Mouse (Mus musculus): Measurements from ENCODE around the gene Phf24.

Gene Phf24

DNA sequence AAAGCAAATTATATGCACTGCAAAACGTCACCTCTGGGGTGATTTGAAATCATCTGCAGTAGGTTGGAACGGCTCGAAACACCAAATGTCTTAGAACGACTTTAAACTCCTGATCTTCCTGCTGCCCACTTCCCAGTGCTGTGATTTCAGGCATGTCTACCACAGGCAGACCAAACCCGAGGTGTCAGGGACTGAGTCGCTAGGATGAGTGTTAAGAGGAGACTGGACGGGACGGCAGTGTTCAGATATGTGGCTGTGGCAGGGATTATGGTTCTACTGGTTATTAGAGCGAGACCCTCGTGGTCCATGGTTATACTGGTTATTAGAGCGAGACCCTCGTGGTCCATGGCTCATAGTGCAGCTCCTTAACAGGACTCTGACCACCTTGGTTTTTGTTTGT, 1.1 kb upstream of the Phf24 start:
- no peak for DNase-seq (ENCODE audit: low spot score)

DNA sequence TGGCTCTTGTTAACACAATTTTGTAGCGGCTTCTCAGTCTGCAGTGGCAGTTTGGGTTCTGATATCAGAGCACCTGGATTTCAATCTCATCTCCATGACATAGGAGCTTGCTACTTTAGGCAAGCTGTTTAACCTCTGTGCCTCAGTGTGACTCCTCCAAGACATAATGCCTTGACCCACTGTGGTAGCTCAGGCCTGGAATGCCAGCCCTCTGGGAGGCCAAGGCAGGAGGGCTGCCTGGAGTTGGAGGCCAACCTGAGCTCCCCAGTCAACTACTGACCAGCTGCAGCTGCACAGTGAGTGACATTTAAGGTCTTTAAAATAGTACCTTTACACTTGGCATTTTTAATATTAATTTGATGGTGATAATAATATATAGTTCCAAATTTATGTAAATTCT, 494 bp upstream of the Phf24 start:
- no peak for DNase-seq (ENCODE audit: low spot score)

DNA sequence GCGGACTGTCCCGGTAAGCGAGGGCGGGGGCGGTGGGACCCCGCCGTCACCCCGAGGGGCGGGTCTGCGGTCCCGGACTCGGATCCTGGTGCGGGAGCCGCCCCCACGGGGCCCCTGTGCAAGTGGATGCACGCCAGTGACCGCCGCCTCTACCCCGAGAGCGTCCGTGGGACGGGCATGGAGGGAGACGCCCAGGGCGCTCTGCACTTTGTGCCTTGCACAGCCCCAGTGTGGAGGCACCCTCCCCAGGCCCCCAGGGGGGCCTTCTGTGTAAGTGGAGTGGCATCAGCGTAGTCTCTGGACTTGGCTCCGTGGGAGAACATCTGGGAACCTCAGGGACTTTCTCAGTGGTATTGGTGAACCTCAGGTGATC, 928 bp downstream of the Phf24 start:
- DNase-seq (ENCODE audit: low spot score): no peak

- no peak for DNase-seq (ENCODE audit: low spot score)
These were observed 4.3 kb downstream of the Phf24 start for GRCm38 (mm10) chr4:42920726-42921125.

DNA sequence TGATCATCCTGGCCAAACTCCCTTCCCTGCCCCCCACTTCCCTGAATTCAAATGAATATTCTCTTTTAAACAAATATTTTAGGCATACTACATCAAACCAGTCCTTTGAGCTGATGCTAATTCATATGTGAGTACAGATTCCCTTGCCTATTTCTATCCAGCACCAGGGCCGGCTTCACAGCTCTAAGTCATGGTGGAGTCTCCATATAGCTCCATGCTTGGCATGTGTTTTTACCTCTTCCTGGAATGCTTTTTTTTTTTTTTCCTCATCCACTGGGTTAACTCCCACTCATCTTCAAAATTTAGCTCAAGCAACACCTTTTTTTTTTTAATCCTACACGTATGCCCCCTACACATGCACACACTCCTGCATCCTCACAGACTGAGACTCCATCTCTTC, 5.1 kb downstream of the Phf24 start:
- DNase-seq (ENCODE audit: low spot score): no peak

DNA sequence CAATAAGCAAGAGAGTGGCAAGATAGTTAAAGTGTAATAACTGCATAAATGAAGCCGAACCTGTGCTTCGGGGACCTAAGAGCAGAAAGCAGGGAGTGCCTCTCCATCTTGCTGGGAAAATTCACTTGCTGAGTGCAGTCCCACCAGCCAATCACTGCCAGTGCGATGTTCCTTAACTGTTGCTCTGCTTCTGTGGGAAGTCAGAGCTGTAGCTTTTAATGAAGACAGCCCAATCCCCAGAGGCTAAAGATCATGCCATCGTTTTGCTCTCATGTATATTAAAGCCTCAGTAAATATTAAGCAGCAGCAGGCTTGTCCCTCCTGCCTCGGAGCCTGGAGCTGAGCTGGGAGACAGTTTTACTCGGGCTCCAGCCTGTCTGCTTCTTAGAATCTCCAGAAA, 5.6 kb downstream of the Phf24 start:
- DNase-seq (ENCODE audit: low spot score): no peak

- no peak for DNase-seq (ENCODE audit: low spot score)
These were observed 6.0 kb downstream of the Phf24 start for GRCm38 (mm10) chr4:42922461-42922860.

DNA sequence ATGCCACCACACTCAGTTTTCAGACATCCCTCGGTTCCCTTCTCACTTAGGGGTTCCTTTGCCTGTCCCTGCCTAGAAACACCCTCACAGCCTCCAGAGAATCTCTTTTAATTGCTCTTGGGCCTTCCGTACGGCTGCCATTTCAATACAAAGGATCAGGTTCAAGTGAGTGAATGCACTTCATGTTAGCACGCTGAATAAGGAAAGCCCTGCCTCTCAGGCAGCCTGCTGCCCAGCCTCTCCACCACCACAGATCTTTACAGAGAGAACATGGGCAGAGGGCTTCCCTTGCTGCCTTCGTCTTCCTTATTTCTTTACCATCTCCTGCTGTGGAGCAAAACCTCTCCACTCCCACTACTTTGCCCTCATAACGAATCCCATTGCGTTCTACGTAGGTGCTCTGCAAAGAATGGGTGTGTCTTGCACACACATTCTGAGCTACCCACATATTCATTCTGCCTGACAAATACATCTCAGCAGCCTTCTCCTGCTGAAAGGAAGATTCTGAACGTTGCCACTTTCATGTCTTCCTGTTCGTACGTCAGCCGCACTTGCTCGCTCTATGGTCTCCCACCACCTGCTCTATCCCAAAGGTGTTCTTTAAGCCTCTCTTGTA, 7.7 kb downstream of the Phf24 start:
- DNase-seq (ENCODE audit: low spot score): no peak

DNA sequence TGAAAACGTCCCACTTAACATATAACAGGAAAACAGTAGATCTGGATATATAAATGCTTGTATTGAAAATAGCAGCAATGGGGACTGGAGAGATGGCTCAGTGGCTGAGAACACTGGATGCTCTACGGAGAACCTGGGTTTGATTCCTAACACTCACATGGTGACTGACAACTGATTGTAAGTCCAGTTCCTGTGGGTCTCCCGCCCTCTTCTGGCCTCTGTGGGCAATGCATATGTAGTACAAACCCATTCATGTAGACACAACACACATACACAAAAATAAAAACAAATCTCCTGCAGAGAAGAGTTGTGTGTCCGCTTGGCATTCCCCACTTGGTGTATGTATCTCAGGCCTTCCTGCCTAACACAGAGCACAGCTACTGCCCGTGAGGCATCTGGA, 11.7 kb downstream of the Phf24 start:
- no peak for DNase-seq (ENCODE audit: low spot score)

- no peak for DNase-seq (ENCODE audit: low spot score)
These were observed 12.5 kb downstream of the Phf24 start for GRCm38 (mm10) chr4:42928952-42929351.

GRCm38 (mm10) chr4:42932229-42932969, 15.9 kb downstream of the Phf24 start:
- no peak for DNase-seq (ENCODE audit: low spot score)

- DNase-seq (ENCODE audit: low spot score): no peak
These were observed 17.2 kb downstream of the Phf24 start for GRCm38 (mm10) chr4:42933630-42934029.

DNA sequence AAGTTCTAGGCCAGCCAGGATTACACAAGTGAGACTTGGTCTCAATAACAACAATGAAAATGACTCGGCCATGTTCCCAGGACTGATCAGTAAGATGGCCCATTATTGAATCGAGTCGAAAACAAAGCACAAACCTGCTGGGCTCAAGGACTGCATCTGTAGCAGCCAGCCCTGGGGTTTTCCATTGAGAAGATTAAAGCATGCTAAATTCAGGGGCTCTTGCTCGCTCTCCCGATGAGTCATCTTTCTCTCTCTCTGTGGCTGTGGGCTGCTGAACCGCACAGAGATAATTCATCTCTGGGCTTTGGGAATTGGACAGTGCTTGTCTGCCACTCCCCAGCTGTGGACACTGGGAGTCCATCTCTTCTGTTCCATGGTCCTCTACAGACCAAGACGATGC, 24.9 kb downstream of the Phf24 start:
- DNase-seq (ENCODE audit: low spot score): no peak

- DNase-seq (ENCODE audit: low spot score): no peak
These were observed 26.9 kb downstream of the Phf24 start for GRCm38 (mm10) chr4:42943341-42943740.

DNA sequence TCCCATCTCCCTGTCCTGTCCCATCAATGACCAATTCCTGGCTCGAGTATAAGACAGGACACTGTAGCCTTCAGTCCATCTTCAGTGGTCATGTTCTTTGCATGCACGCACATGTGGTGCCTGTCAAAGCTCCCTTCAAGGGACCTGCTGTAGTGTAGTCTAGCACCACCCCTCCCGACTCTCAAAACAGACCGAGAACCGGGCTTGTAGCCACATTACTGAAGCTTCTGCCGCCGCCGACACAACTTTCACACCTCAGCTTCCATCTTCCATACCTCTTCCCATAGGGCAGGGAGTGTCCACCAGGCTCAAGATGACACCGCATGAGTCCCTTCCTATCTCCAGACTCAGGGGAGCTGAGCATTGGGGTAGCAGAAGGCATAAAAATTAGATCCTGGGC, 27.7 kb downstream of the Phf24 start:
- no peak for DNase-seq (ENCODE audit: low spot score)

DNA sequence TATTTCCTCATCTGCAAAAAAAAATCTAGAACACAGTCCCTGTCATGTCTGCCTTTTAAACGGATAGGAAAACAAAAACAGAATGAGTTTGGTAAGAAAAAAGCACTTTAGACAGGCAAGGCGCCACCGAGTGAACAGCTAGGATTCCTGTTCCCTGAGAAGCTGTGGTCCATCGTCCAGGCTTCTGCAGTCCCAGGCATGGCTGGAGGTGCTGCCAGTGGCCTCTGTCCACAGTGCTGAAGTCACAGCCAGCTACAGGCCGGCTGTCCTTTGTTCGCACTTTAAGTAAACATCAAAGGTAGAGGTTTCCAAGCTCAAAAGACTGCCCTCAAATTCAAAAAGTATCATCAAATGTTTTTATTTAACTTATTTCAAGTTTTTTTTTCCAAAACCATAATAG, 28.6 kb downstream of the Phf24 start:
- DNase-seq (ENCODE audit: low spot score): no peak

DNA sequence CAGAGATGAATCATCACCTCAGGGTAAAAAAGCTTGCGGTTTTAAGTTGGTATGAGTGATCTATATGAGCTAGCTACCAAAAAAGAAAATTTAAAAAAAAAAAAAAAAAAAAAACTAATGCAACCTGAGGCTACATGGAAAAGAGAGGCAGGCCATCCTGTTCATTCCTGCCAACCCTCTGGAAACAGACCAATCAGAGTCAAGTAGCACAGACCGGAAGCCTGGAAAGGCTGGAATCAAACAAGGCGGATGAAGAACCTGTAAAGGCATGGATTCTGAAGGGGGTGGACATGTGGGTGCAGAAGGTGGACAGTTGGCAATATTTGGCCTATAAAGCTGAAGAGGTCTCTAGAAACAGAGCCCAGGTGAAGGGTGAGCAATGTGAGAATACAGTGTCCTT, 29.0 kb downstream of the Phf24 start:
- no peak for DNase-seq (ENCODE audit: low spot score)

DNA sequence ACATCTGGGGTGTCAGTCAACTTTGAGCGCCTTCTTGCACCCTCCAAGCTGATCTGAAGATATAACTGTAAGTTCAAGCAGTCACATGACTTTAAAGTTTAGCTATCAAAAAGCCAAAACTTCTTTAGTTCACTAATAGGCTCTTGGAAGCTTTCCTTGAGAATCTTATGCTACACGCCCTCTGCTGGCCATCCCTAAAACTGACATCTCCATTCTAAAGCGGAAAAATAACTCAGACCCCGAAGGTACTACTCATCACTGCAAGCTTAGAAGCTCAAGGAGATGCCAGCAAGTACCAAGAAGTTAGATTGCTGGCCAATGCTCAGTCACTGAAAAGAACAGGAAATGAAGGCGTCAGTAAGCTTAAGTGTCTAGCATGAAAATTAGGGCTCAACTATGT, 29.5 kb downstream of the Phf24 start:
- DNase-seq (ENCODE audit: low spot score): peak; percentile 74

DNA sequence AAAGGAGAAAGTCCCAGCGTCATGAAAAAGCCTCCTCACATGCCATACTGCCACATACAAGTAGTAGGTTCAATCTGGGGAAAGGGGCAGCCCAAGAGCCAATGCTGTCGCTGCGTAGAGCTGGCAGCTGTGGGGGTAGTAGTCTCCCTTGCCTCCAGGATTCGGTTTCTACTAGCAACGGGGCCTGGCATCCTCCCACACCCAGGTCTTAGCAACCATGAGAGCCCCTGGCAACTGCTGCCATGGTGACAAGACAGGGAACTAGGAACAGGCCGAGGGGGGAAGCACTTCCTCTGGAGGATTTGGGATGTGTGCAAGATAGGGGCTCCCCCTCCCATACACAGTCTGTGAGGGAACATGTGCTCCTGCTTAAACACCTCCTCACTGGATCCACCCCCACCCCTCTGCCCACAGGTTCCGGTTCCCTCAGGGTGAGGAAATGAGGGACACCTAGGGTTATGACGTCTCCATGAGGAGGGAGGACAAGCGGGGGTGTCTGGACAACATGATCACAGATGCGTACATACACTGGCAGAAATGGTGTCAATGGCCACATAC, 30.4 kb downstream of the Phf24 start:
- DNase-seq (ENCODE audit: low spot score): peak; percentile 92

DNA sequence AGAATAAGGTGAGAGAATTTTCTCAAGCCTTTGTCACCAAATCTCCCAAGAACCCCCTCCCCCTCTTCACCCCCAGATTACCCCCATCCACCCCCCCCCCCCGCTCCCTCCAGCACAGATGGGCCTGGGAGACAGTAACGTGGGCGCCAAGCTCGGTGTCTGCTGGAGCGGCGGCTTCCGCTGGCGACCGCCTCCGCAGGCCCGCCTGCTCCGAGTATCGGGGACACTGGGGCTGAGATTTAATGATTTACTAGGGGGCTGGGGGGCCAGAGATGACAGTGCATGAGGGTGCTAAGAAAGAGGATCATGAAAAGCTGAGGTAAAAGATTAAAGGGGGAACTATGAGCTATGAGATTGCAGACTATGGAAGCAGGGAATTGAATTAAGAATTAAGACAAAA, 32.1 kb downstream of the Phf24 start:
- no peak for DNase-seq (ENCODE audit: low spot score)

- DNase-seq (ENCODE audit: low spot score): no peak
These were observed 32.7 kb downstream of the Phf24 start for GRCm38 (mm10) chr4:42949051-42949675.

GRCm38 (mm10) chr4:42949676-42950051, 33.2 kb downstream of the Phf24 start, which contains the start of gene Dnajb5:
Dnajb5 (plus strand) TSS chr4:42949814.
- DNase-seq (ENCODE audit: low spot score): peak; percentile 99

DNA sequence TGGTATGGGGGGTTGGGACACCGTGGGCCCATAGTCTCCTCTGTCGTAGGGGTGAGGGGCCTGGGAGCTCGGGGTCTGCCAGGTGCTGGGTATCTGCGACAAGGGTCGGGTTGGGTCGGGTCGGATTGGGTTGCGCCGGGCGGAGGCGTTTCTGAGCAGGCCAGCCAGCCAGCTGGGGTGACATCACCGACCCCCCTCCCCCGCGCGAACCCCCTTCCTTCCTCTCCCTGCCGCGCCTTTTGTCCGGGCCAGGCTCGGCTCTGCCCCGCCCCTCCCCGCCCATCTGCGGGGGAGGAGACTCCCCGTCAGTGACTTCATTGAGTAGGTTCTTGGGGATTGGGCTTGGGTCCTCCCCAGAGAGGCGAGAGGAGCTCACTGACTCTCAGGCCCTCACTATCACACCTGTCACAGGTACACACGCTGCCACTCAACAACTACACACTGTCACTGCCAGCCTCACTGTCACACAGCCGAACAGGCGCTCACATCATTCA, 33.7 kb downstream of the Phf24 start:
- peak; percentile 74 for DNase-seq (ENCODE audit: low spot score)

All from left cerebral cortex, adult 11 months (tissue).